17 mouse cellular contexts compared by ENCODE assay signal in genomic region chr19:53738701-53739131, GRCm38 (mm10).
A peak's percentile ranks its signal among the peaks of the same experiment; 100 is the strongest.
DNase-seq lines count a peak whose midpoint lies in the region; ATAC-seq and TF ChIP-seq lines count a peak whose summit lies in the region.
"Had no signal": no experiment of that assay in that cellular context is flagged by ENCODE, and none has a peak within 500 bp of the region (broad histone marks: within the 10 kb centered on the region; RNA-seq: fewer than 3 reads in every experiment).

No protein-coding gene starts in this region.

- WGBS in heart, embryonic 13.5 days: 28% methylated on average over 6 of the region's 6 CpGs
- 56% methylated on average over 6 of the region's 6 CpGs for WGBS in embryonic facial prominence, embryonic 14.5 days
- 34% methylated on average over 6 of the region's 6 CpGs for WGBS in limb, embryonic 14.5 days

- H3K4me2 ChIP-seq in heart, embryonic 13.5 days: peak overlapping the region; percentile 18
- H3K4me2 ChIP-seq in embryonic facial prominence, embryonic 14.5 days (ENCODE audit: low read depth, low read length): no peak overlapping the region
- H3K4me2 ChIP-seq in limb, embryonic 14.5 days (replicated peaks; ENCODE audit: low read depth, low read length, severe bottlenecking): no peak overlapping the region
- H3K4me2 ChIP-seq: intestine, embryonic 15.5 days had no signal

- 0 out of 2 replicates have a peak overlapping the region, but pooled peaks have one; percentile 1 for H3K9ac ChIP-seq in heart, embryonic 13.5 days
- H3K9ac ChIP-seq in embryonic facial prominence, embryonic 14.5 days (ENCODE audit: low read depth, low read length): no peak overlapping the region
- no peak overlapping the region for H3K9ac ChIP-seq in limb, embryonic 14.5 days (ENCODE audit: low read depth, low read length, severe bottlenecking)
- H3K9ac ChIP-seq: forebrain, postnatal 0 days; intestine, embryonic 15.5 days had no signal

- H3K4me1 ChIP-seq in heart, embryonic 13.5 days: peaks cover 55% of the 10 kb centered on the region
- no peaks in the 10 kb centered on the region for H3K4me1 ChIP-seq in embryonic facial prominence, embryonic 14.5 days (ENCODE audit: control insufficient read depth, insufficient read depth, low read length)
- H3K4me1 ChIP-seq in limb, embryonic 14.5 days (ENCODE audit: control insufficient read depth, insufficient read depth, low read length): peaks cover 12% of the 10 kb centered on the region
- H3K4me1 ChIP-seq: intestine, embryonic 15.5 days had no signal

- peak; percentile 26 for DNase-seq in embryo, embryonic 11 days
- DNase-seq in embryo, embryonic 9.5 days (ENCODE audit: extremely low spot score): no peak
- DNase-seq in heart, postnatal 14 days: no peak
- peak; percentile 54 for DNase-seq in embryonic facial prominence, embryonic 14.5 days (ENCODE audit: low spot score)
- peak; percentile 22 for DNase-seq in limb, embryonic 14.5 days (ENCODE audit: low spot score)
- no peak for DNase-seq in urinary bladder, adult 18-20 months (ENCODE audit: low spot score in 2 of 2)
- DNase-seq in cerebellum, adult 9-10 months: no peak
- DNase-seq: adrenal gland, postnatal 14 days; cerebellum, postnatal 14 days; forebrain, postnatal 0 days; kidney, postnatal 25 days; left cerebral cortex, postnatal 4 days; lung, adult 2 months; thymus, postnatal 36 days had no signal

- H3K27ac ChIP-seq in heart, embryonic 13.5 days (replicated peaks): peak overlapping the region; percentile 80
- H3K27ac ChIP-seq in embryonic facial prominence, embryonic 14.5 days (replicated peaks; ENCODE audit: low read depth, low read length): no peak overlapping the region
- peak overlapping the region; percentile 43; the same call in 1 of the 2 replicates for H3K27ac ChIP-seq in limb, embryonic 14.5 days (replicated peaks; ENCODE audit: low read depth, low read length)
- H3K27ac ChIP-seq: intestine, embryonic 15.5 days had no signal

- H3K4me3 ChIP-seq in heart, embryonic 13.5 days: no peak overlapping the region
- H3K4me3 ChIP-seq in embryonic facial prominence, embryonic 14.5 days (ENCODE audit: low read depth, low read length): no peak overlapping the region
- H3K4me3 ChIP-seq in limb, embryonic 14.5 days (replicated peaks; ENCODE audit: low read length): no peak overlapping the region
- H3K4me3 ChIP-seq: intestine, embryonic 15.5 days; megakaryocyte, embryonic 14.5 days had no signal

- TF ChIP-seq POLR2A in limb, embryonic 14.5 days (IDR thresholded peaks at IDR 0.05; ENCODE audit: borderline replicate concordance, extremely low read depth, insufficient read depth, insufficient read length): no peak

- H3K9me3 ChIP-seq in heart, embryonic 13.5 days: no peaks in the 10 kb centered on the region
- no peaks in the 10 kb centered on the region for H3K9me3 ChIP-seq in embryonic facial prominence, embryonic 14.5 days (ENCODE audit: control insufficient read depth, low read length)
- no peaks in the 10 kb centered on the region for H3K9me3 ChIP-seq in limb, embryonic 14.5 days (ENCODE audit: control insufficient read depth, low read length)
- H3K9me3 ChIP-seq: intestine, embryonic 15.5 days; megakaryocyte, embryonic 14.5 days had no signal

- intact Hi-C loops in heart, postnatal 14 days (cut with DNase I): no loop called here

- ATAC-seq in heart, embryonic 13.5 days (ENCODE audit: extremely low read depth, insufficient number of reproducible peaks, low FRiP score, low TSS enrichment): no peak
- ATAC-seq in embryonic facial prominence, embryonic 14.5 days (ENCODE audit: low read depth): peak; percentile 68; the same call in 1 of the 2 replicates
- peak; percentile 81 for ATAC-seq in limb, embryonic 14.5 days (ENCODE audit: low FRiP score, low read depth)
- ATAC-seq: forebrain, postnatal 0 days; intestine, embryonic 15.5 days had no signal

- no peaks in the 10 kb centered on the region for H3K36me3 ChIP-seq in heart, embryonic 13.5 days
- H3K36me3 ChIP-seq in embryonic facial prominence, embryonic 14.5 days (ENCODE audit: control insufficient read depth, insufficient read depth, low read length): no peaks in the 10 kb centered on the region
- no peaks in the 10 kb centered on the region for H3K36me3 ChIP-seq in limb, embryonic 14.5 days (ENCODE audit: control insufficient read depth, insufficient read depth, low read length)
- H3K36me3 ChIP-seq: intestine, embryonic 15.5 days had no signal

- no peaks in the 10 kb centered on the region for H3K27me3 ChIP-seq in heart, embryonic 13.5 days (replicated peaks)
- H3K27me3 ChIP-seq in embryonic facial prominence, embryonic 14.5 days (replicated peaks; ENCODE audit: control insufficient read depth, insufficient read depth, low read length): no peaks in the 10 kb centered on the region
- no peaks in the 10 kb centered on the region for H3K27me3 ChIP-seq in limb, embryonic 14.5 days (ENCODE audit: control insufficient read depth, insufficient read depth, low read length)
- H3K27me3 ChIP-seq: intestine, embryonic 15.5 days had no signal

Comparison
In these comparisons a context has a peak if more than half of its experiments do, and no peak if none do; other contexts are left out.
1. DNase-seq: peak in embryo, embryonic 11 days (single experiment), embryonic facial prominence, embryonic 14.5 days (single experiment) and limb, embryonic 14.5 days (single experiment); none in embryo, embryonic 9.5 days (single experiment), heart, postnatal 14 days (0 of 2), urinary bladder, adult 18-20 months (0 of 2) and cerebellum, adult 9-10 months (single experiment).